Mouse (Mus musculus): ENCODE data around the gene Nckap1. TPM values are rescaled to one million over a fixed set of nuclear protein-coding genes. Genes with fewer than 3 reads are reported as not detected.
"Not testable (repeated sequence)": the region's sequence is repeated elsewhere in the genome, so short reads cannot be mapped to it uniquely, and the experiment has no call there.

The Nckap1 gene
- polyA plus RNA-seq, 1 experiment = 168 TPM

- H3K4me3 ChIP-seq (ENCODE audit: insufficient read depth, low read length) = no peak overlapping the region
- no peaks in the 10 kb centered on the region; the same call in none of the 2 replicates for H3K4me1 ChIP-seq (ENCODE audit: control insufficient read depth, insufficient read depth, low read length)
- no peak overlapping the region for H3K27ac ChIP-seq (ENCODE audit: insufficient read depth, low read length)
- TF ChIP-seq CTCF (IDR thresholded peaks at IDR 0.05; ENCODE audit: borderline replicate concordance, insufficient read depth, low read length) = no peak
- no peak for TF ChIP-seq POLR2A (IDR thresholded peaks at IDR 0.05; ENCODE audit: low read depth, low read length)
These were observed 75.0 kb downstream of the Nckap1 start for GRCm38 (mm10) chr2:80506051-80506802.

- Histone ChIP-seq H3K27ac (ENCODE audit: insufficient read depth, low read length) (no peak overlapping the region), H3K4me3 (ENCODE audit: insufficient read depth, low read length) (no peak overlapping the region), H3K4me1 (ENCODE audit: control insufficient read depth, insufficient read depth, low read length) (no peaks in the 10 kb centered on the region; the same call in none of the 2 replicates)
- TF ChIP-seq CTCF (IDR thresholded peaks at IDR 0.05; ENCODE audit: borderline replicate concordance, insufficient read depth, low read length) (no peak), POLR2A (IDR thresholded peaks at IDR 0.05; ENCODE audit: low read depth, low read length) (no peak)
These were observed 79.0 kb downstream of the Nckap1 start for GRCm38 (mm10) chr2:80502132-80502531.

- H3K27ac ChIP-seq (ENCODE audit: insufficient read depth, low read length); H3K4me3 ChIP-seq (ENCODE audit: insufficient read depth, low read length); H3K4me1 ChIP-seq (ENCODE audit: control insufficient read depth, insufficient read depth, low read length): not testable (repeated sequence)
These were observed 85.9 kb downstream of the Nckap1 start for GRCm38 (mm10) chr2:80495304-80495703.

GRCm38 (mm10) chr2:80486851-80487250 lies 94.3 kb downstream of the Nckap1 start:
- H3K4me3 ChIP-seq (ENCODE audit: insufficient read depth, low read length) = no peak overlapping the region
- no peaks in the 10 kb centered on the region for H3K4me1 ChIP-seq (ENCODE audit: control insufficient read depth, insufficient read depth, low read length)
- no peak for TF ChIP-seq CTCF (IDR thresholded peaks at IDR 0.05; ENCODE audit: borderline replicate concordance, insufficient read depth, low read length)
- TF ChIP-seq POLR2A (IDR thresholded peaks at IDR 0.05; ENCODE audit: low read depth, low read length) = no peak
- H3K27ac ChIP-seq (ENCODE audit: insufficient read depth, low read length) = no peak overlapping the region

GRCm38 (mm10) chr2:80484951-80485350 lies 96.2 kb downstream of the Nckap1 start:
- Histone ChIP-seq H3K27ac (ENCODE audit: insufficient read depth, low read length) (no peak overlapping the region), H3K4me3 (ENCODE audit: insufficient read depth, low read length) (no peak overlapping the region), H3K4me1 (ENCODE audit: control insufficient read depth, insufficient read depth, low read length) (no peaks in the 10 kb centered on the region)
- TF ChIP-seq CTCF (IDR thresholded peaks at IDR 0.05; ENCODE audit: borderline replicate concordance, insufficient read depth, low read length) = no peak
- TF ChIP-seq POLR2A (IDR thresholded peaks at IDR 0.05; ENCODE audit: low read depth, low read length) = no peak

GRCm38 (mm10) chr2:80475831-80476230 lies 105.3 kb downstream of the Nckap1 start:
- Histone ChIP-seq H3K4me3 (ENCODE audit: insufficient read depth, low read length) (no peak overlapping the region), H3K4me1 (ENCODE audit: control insufficient read depth, insufficient read depth, low read length) (no peaks in the 10 kb centered on the region), H3K27ac (ENCODE audit: insufficient read depth, low read length) (no peak overlapping the region)
- no peak for TF ChIP-seq CTCF (IDR thresholded peaks at IDR 0.05; ENCODE audit: borderline replicate concordance, insufficient read depth, low read length)
- no peak for TF ChIP-seq POLR2A (IDR thresholded peaks at IDR 0.05; ENCODE audit: low read depth, low read length)

GRCm38 (mm10) chr2:80474247-80474796 lies 106.9 kb downstream of the Nckap1 start:
- no peak for TF ChIP-seq POLR2A (IDR thresholded peaks at IDR 0.05; ENCODE audit: low read depth, low read length)
- no peak for TF ChIP-seq CTCF (IDR thresholded peaks at IDR 0.05; ENCODE audit: borderline replicate concordance, insufficient read depth, low read length)
- no peak overlapping the region for H3K27ac ChIP-seq (ENCODE audit: insufficient read depth, low read length)
- no peak overlapping the region for H3K4me3 ChIP-seq (ENCODE audit: insufficient read depth, low read length)
- H3K4me1 ChIP-seq (ENCODE audit: control insufficient read depth, insufficient read depth, low read length) = no peaks in the 10 kb centered on the region

- Histone ChIP-seq H3K27ac (ENCODE audit: insufficient read depth, low read length) (no peak overlapping the region), H3K4me3 (ENCODE audit: insufficient read depth, low read length) (no peak overlapping the region), H3K4me1 (ENCODE audit: control insufficient read depth, insufficient read depth, low read length) (no peaks in the 10 kb centered on the region)
- no peak for TF ChIP-seq CTCF (IDR thresholded peaks at IDR 0.05; ENCODE audit: borderline replicate concordance, insufficient read depth, low read length)
- no peak for TF ChIP-seq POLR2A (IDR thresholded peaks at IDR 0.05; ENCODE audit: low read depth, low read length)
These were observed 115.0 kb downstream of the Nckap1 start for GRCm38 (mm10) chr2:80465991-80466821.

- Histone ChIP-seq H3K4me1 (ENCODE audit: control insufficient read depth, insufficient read depth, low read length) (no peaks in the 10 kb centered on the region), H3K4me3 (ENCODE audit: insufficient read depth, low read length) (no peak overlapping the region), H3K27ac (ENCODE audit: insufficient read depth, low read length) (no peak overlapping the region)
- TF ChIP-seq CTCF (IDR thresholded peaks at IDR 0.05; ENCODE audit: borderline replicate concordance, insufficient read depth, low read length) (no peak), POLR2A (IDR thresholded peaks at IDR 0.05; ENCODE audit: low read depth, low read length) (no peak)
These were observed 119.4 kb downstream of the Nckap1 start for GRCm38 (mm10) chr2:80461827-80462226.

Other genes with a start within 250 kb of the Nckap1 start
- 2.3 and 3.8 TPM in 2 replicates for gene Frzb, start 133.8 kb downstream of the Nckap1 start, polyA plus RNA-seq (2011; ENCODE audit: insufficient read length, low read depth, missing spikeins)
- gene Dusp19, start 35.7 kb upstream of the Nckap1 start, polyA plus RNA-seq (2011; ENCODE audit: insufficient read length, low read depth, missing spikeins) = 15.0 and 19.3 TPM in 2 replicates
- 31.2 and 39.1 TPM in 2 replicates for gene Nup35, start 35.9 kb upstream of the Nckap1 start, polyA plus RNA-seq (2011; ENCODE audit: insufficient read length, low read depth, missing spikeins)